Mouse (Mus musculus) gastrocnemius, postnatal 14 days (tissue): Measurements from ENCODE around the gene U2af2. TPM values are rescaled to one million over a fixed set of nuclear protein-coding genes. Genes with fewer than 3 reads are reported as not detected.
A peak's percentile ranks its signal among the peaks of the same experiment; 100 is the strongest.

Experiments
- DNase-seq: peaks from one replicate; pipeline ENCODE4 v3.0.0; 2021; ENCODE audit warnings: mixed read lengths
- intact Hi-C: fragments of 180-260 bp; cut with DNase I; formaldehyde crosslinking; loops from one replicate; pipeline ENCODE4 v1.15.1; 2025; ENCODE audit warnings: low total_unique reads
- microRNA-seq, 2 experiments: library from miRNA; unstranded; fragments of <30 nt; microRNA quantifications; one replicate each; pipeline ENCODE4 v1.2.0; 2021
- total RNA-seq, 2 experiments: library from RNA; stranded (reverse); gene quantifications; 2 replicates each; pipeline ENCODE4 v1.2.3; 2021

The U2af2 gene
- total RNA-seq, 2 experiments from 2014 or later, result 52.0 to 62.2 TPM

- DNase-seq, result no peak
- intact Hi-C loops, result no loop called here
Observed at GRCm38 (mm10) chr7:5092381-5092780, 30.4 kb downstream of the U2af2 start.

- intact Hi-C loops, result no loop called here
- DNase-seq, result no peak
Observed at GRCm38 (mm10) chr7:5092831-5093510, 31.0 kb downstream of the U2af2 start.

- intact Hi-C loops, result no loop called here
Observed at GRCm38 (mm10) chr7:5098769-5099168, 36.8 kb downstream of the U2af2 start.

GRCm38 (mm10) chr7:5099796-5100195 lies 37.9 kb downstream of the U2af2 start:
- intact Hi-C loops, result no loop called here

More at GRCm38 (mm10) chr7:5098769-5099168, 36.8 kb downstream of the U2af2 start:
- DNase-seq, result no peak

GRCm38 (mm10) chr7:5101066-5101663 lies 39.2 kb downstream of the U2af2 start:
- intact Hi-C loops, result no loop called here
- no peak for DNase-seq

More at GRCm38 (mm10) chr7:5099796-5100195, 37.9 kb downstream of the U2af2 start:
- no peak for DNase-seq

- intact Hi-C loops, result no loop called here
Observed at GRCm38 (mm10) chr7:5102564-5102963, 40.6 kb downstream of the U2af2 start.

GRCm38 (mm10) chr7:5108272-5108671 lies 46.3 kb downstream of the U2af2 start:
- intact Hi-C loops, result no loop called here
- no peak for DNase-seq

More at GRCm38 (mm10) chr7:5102564-5102963, 40.6 kb downstream of the U2af2 start:
- no peak for DNase-seq

GRCm38 (mm10) chr7:5109301-5109700 lies 47.4 kb downstream of the U2af2 start:
- no peak for DNase-seq
- intact Hi-C loops, result no loop called here

- intact Hi-C loops, result no loop called here
Observed at GRCm38 (mm10) chr7:5112701-5113100, 50.8 kb downstream of the U2af2 start.

GRCm38 (mm10) chr7:5116850-5117249 lies 54.9 kb downstream of the U2af2 start, which contains the start of gene Rfpl4:
TSS of gene Rfpl4 (minus strand) at chr7:5116950.
- intact Hi-C loops, result no loop called here
- no peak for DNase-seq

More at GRCm38 (mm10) chr7:5112701-5113100, 50.8 kb downstream of the U2af2 start:
- no peak for DNase-seq

GRCm38 (mm10) chr7:5125078-5125477 lies 63.1 kb downstream of the U2af2 start:
- no peak for DNase-seq
- intact Hi-C loops, result no loop called here

GRCm38 (mm10) chr7:5125549-5126406 lies 63.8 kb downstream of the U2af2 start, which contains the start of gene Rasl2-9:
TSS of gene Rasl2-9 (minus strand) at chr7:5125950.
- intact Hi-C loops, result no loop called here
- DNase-seq, result peak; percentile 79

Small RNA genes lying within 50 kb of the gene (microRNA-seq; reads per million reads assigned to microRNA genes)
- gene Gm26217, result 0 reads per million in 2 experiments

Other genes starting within 250 kb of the U2af2 start
- gene Ube2s, start 249.6 kb upstream of the U2af2 start, total RNA-seq, result 10 to 100 TPM; 79.5 to 80.4 TPM
- not detected for gene Shisa7, start 217.4 kb upstream of the U2af2 start, total RNA-seq
- 1 to 10 TPM; 2.4 TPM for gene Isoc2b, start 191.9 kb upstream of the U2af2 start, total RNA-seq
- gene Isoc2a, start 185.0 kb upstream of the U2af2 start, total RNA-seq, result 10 to 100 TPM; 15.8 to 16.7 TPM
- not detected for gene Gm36210, start 155.6 kb upstream of the U2af2 start, total RNA-seq
- gene Zfp628, start 146.9 kb upstream of the U2af2 start, total RNA-seq, result 1 to 10 TPM; 7.9 to 8.4 TPM
- gene Nat14, start 140.1 kb upstream of the U2af2 start, total RNA-seq, result 1 to 10 TPM; 2.4 to 3.3 TPM
- 10 to 100 TPM; 28.5 to 33.4 TPM for gene Ssc5d, start 136.4 kb upstream of the U2af2 start, total RNA-seq
- gene Sbk2, start 97.7 kb upstream of the U2af2 start, total RNA-seq, result 10 to 100 TPM; 39.9 to 51.4 TPM
- gene Sbk3, start 91.0 kb upstream of the U2af2 start, total RNA-seq, result 1 to 10 TPM in 1 of 2 experiments, under 1 TPM in 1; 0.33 to 1.0 TPM
- 10 to 100 TPM in 1 of 2 experiments, 1 to 10 TPM in 1; 9.0 to 10.5 TPM for gene Zfp579, start 66.0 kb upstream of the U2af2 start, total RNA-seq
- 1 to 10 TPM; 5.8 to 6.0 TPM for gene Zfp524, start 47.7 kb upstream of the U2af2 start, total RNA-seq
- gene Fiz1, start 47.4 kb upstream of the U2af2 start, total RNA-seq, result 10 to 100 TPM; 16.3 to 16.5 TPM
- not detected for gene Gm44973, start 46.6 kb upstream of the U2af2 start, total RNA-seq
- 10 to 100 TPM; 12.6 to 13.4 TPM for gene Zfp865, start 41.8 kb upstream of the U2af2 start, total RNA-seq
- gene Ccdc106, start 41.6 kb upstream of the U2af2 start, total RNA-seq, result under 1 TPM; 0.31 to 0.33 TPM
- not detected for gene 4632433K11Rik, start 28.0 kb upstream of the U2af2 start, total RNA-seq
- gene Zfp784, start 23.7 kb upstream of the U2af2 start, total RNA-seq, result 1 to 10 TPM; 4.3 to 5.0 TPM
- gene Zfp580, start 10.6 kb upstream of the U2af2 start, total RNA-seq, result 1 to 10 TPM; 5.6 to 6.6 TPM
- gene Epn1, start 18.1 kb downstream of the U2af2 start, total RNA-seq, result 100 to 1,000 TPM; 100 to 107 TPM
- not detected for gene Rfpl4, start 54.8 kb downstream of the U2af2 start, total RNA-seq
- gene Rasl2-9, start 63.8 kb downstream of the U2af2 start, total RNA-seq, result 1 to 10 TPM; 1.4 to 1.7 TPM
- gene Vmn1r55, start 87.5 kb downstream of the U2af2 start, total RNA-seq, result not detected
- gene Vmn1r56, start 134.6 kb downstream of the U2af2 start, total RNA-seq, result not detected
- gene Vmn1r57, start 156.3 kb downstream of the U2af2 start, total RNA-seq, result not detected